Mouse (Mus musculus): ENCODE data around the gene Spred2. TPM values are rescaled to one million over a fixed set of nuclear protein-coding genes. Genes with fewer than 3 reads are reported as not detected.
A peak's percentile ranks its signal among the peaks of the same experiment; 100 is the strongest.

Gene Spred2
- polyA plus RNA-seq, 1 experiment from 2014 or later: 4.4 TPM

DNA sequence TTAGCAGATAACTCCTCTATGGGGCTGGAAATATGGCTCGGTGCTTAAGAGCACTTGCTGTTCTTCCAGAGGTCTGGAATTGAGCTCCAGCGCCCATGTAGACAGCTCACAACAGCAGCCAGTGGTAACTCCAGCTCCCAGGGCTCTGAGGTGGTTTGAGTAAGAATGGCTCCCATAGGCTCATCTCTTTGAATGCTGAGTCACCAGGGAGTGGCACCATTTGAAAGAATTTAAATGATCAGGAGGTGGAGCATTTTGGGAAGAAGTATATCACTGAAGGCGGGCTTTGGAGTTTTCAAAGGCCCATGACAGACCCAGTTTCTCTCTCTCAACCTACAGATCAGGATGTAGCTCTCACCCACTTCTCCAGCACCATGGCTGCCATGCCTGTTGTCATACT is 13.0 kb upstream of the Spred2 start:
- Histone ChIP-seq H3K9me3 (ENCODE audit: control insufficient read depth, low read length) (no peaks in the 10 kb centered on the region), H3K4me1 (ENCODE audit: control insufficient read depth, insufficient read depth, low read length) (no peaks in the 10 kb centered on the region), H3K36me3 (ENCODE audit: control insufficient read depth, insufficient read depth, low read length) (no peaks in the 10 kb centered on the region), H3K4me3 (ENCODE audit: low read length) (no peak overlapping the region), H3K4me2 (ENCODE audit: low read depth, low read length) (no peak overlapping the region), H3K9ac (ENCODE audit: low read depth, low read length) (no peak overlapping the region), H3K27ac (ENCODE audit: low read length) (no peak overlapping the region), H3K27me3 (replicated peaks; ENCODE audit: control insufficient read depth, insufficient read depth, low read length) (no peaks in the 10 kb centered on the region)
- WGBS: 84% methylated on average over 3 of the region's 3 CpGs
- ATAC-seq: no peak

DNA sequence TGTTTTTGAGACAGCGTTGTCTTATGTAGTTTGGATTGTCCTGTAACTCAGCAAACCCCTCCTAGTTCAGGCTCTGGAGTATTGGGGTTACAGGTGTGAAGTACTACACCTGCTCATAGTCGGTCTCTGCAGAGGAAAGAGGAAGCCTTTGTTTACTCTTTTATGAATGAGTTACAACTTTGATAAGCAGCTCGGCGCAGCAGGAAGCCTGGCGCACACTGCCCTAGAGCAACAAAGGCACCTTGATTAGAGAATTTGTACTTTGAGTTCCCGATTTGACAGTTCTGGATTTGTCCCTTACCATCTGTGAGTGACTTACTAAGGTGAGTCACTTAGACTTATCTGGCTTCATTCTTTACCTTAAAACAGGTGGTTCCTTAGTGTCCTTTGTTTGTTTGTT is 12.0 kb upstream of the Spred2 start:
- H3K27ac ChIP-seq (ENCODE audit: low read length): no peak overlapping the region
- WGBS: 55% methylated on average over 6 of the region's 6 CpGs
- no peaks in the 10 kb centered on the region for H3K36me3 ChIP-seq (ENCODE audit: control insufficient read depth, insufficient read depth, low read length)
- ATAC-seq: peak; percentile 95
- H3K9ac ChIP-seq (ENCODE audit: low read depth, low read length): no peak overlapping the region
- H3K4me1 ChIP-seq (ENCODE audit: control insufficient read depth, insufficient read depth, low read length): no peaks in the 10 kb centered on the region
- no peak overlapping the region for H3K4me2 ChIP-seq (ENCODE audit: low read depth, low read length)
- H3K4me3 ChIP-seq (ENCODE audit: low read length): no peak overlapping the region
- H3K27me3 ChIP-seq (replicated peaks; ENCODE audit: control insufficient read depth, insufficient read depth, low read length): no peaks in the 10 kb centered on the region
- no peaks in the 10 kb centered on the region for H3K9me3 ChIP-seq (ENCODE audit: control insufficient read depth, low read length)

DNA sequence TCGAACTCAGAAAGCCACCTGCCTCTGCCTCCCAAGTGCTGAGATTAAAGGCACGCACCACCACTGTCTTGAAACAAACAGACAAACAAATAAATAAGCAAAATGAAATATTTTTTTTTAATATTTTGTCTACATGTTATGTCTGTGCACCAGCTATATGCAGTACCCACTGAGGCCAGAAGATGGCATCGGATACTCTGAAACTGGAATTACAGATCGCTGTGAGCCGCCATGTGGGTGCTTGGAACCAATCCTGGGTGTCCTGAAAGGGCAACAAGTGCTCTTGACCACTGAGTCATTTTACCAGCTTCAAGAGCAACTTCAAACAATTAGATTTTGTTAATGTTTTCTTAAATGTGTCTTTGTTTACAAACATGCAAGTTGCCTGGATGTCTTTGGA is 11.5 kb upstream of the Spred2 start:
- Histone ChIP-seq H3K9ac (ENCODE audit: low read depth, low read length) (no peak overlapping the region), H3K9me3 (ENCODE audit: control insufficient read depth, low read length) (no peaks in the 10 kb centered on the region), H3K4me1 (ENCODE audit: control insufficient read depth, insufficient read depth, low read length) (no peaks in the 10 kb centered on the region), H3K36me3 (ENCODE audit: control insufficient read depth, insufficient read depth, low read length) (no peaks in the 10 kb centered on the region), H3K4me3 (ENCODE audit: low read length) (no peak overlapping the region), H3K4me2 (ENCODE audit: low read depth, low read length) (no peak overlapping the region), H3K27ac (ENCODE audit: low read length) (no peak overlapping the region), H3K27me3 (replicated peaks; ENCODE audit: control insufficient read depth, insufficient read depth, low read length) (no peaks in the 10 kb centered on the region)
- WGBS: 92% methylated on average over 5 of the region's 5 CpGs
- no peak for ATAC-seq

DNA sequence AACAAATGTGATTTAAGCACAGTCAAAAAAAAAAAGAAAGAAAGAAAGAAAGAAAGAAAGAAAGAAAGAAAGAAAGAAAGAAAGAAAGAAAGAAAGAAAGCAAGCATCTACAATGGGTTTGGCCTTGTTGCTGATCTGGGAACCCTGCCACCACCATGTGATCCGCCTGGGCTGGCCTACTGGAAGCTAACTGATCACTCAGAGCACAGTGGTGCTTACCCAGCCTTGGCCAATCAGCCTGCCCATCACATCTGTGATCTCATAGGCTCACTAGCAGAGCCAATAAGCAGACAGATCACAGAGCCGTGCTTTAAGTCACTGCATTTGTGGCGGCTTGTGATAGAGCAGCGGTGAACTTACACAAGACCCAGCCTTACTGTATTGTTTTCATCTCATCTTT is 10.4 kb upstream of the Spred2 start:
- Histone ChIP-seq H3K27me3 (replicated peaks; ENCODE audit: control insufficient read depth, insufficient read depth, low read length) (no peaks in the 10 kb centered on the region), H3K4me1 (ENCODE audit: control insufficient read depth, insufficient read depth, low read length) (peaks cover 2% of the 10 kb centered on the region; the same call in 1 of the 2 replicates), H3K4me2 (ENCODE audit: low read depth, low read length) (no peak overlapping the region), H3K36me3 (ENCODE audit: control insufficient read depth, insufficient read depth, low read length) (no peaks in the 10 kb centered on the region), H3K4me3 (ENCODE audit: low read length) (no peak overlapping the region), H3K9ac (ENCODE audit: low read depth, low read length) (no peak overlapping the region), H3K9me3 (ENCODE audit: control insufficient read depth, low read length) (no peaks in the 10 kb centered on the region), H3K27ac (ENCODE audit: low read length) (no peak overlapping the region)
- 93% methylated on average over 4 of the region's 4 CpGs for WGBS
- no peak for ATAC-seq

DNA sequence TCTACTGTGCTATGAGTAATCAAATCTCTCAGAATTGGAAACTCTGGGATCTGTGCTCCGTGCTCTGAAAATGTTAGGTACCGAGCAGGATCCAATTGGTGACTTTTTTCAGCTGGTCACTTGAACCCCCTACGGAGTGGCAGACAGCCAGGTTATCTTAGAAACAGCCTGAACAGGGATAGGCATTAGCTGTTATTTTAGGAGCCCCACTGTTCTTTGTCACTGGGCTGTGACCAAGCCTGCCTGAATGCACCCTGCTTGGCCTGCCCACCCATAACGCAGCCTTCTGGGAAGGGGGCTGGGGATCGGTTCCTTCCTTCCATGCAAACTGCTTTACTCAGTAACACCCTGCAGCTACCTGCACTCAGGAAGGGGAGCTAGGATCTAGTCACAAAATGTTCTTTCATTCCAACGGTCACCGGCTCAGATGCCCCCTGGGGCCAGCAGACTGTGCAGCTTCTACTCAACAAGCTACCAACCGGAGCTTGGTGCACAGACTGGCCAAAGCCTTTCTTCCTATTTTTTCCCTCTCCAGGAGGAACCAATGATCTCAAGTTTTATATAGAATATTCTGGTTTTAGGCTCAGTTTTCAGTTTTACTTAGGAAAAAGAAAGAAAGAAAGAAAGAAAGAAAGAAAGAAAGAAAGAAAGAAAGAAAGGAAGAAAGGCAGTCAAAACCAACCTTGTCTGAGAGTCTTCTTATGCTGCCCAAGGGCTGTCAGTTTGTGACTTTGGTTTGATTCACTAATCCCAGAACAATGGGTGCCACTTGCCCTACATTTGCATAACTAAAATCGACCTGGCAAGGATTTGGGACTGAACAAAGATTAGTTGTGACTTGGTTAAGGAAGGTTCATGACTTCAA is 6.6 kb upstream of the Spred2 start:
- peaks cover 3% of the 10 kb centered on the region; the same call in 1 of the 2 replicates for H3K4me1 ChIP-seq (ENCODE audit: control insufficient read depth, insufficient read depth, low read length)
- no peak overlapping the region for H3K9ac ChIP-seq (ENCODE audit: low read depth, low read length)
- H3K4me3 ChIP-seq (ENCODE audit: low read length): no peak overlapping the region
- no peaks in the 10 kb centered on the region for H3K9me3 ChIP-seq (ENCODE audit: control insufficient read depth, low read length)
- H3K27ac ChIP-seq (ENCODE audit: low read length): no peak overlapping the region
- ATAC-seq: no peak
- no peaks in the 10 kb centered on the region for H3K36me3 ChIP-seq (ENCODE audit: control insufficient read depth, insufficient read depth, low read length)
- no peak overlapping the region for H3K4me2 ChIP-seq (ENCODE audit: low read depth, low read length)
- no peaks in the 10 kb centered on the region for H3K27me3 ChIP-seq (replicated peaks; ENCODE audit: control insufficient read depth, insufficient read depth, low read length)
- WGBS: 66% methylated on average over 9 of the region's 9 CpGs

DNA sequence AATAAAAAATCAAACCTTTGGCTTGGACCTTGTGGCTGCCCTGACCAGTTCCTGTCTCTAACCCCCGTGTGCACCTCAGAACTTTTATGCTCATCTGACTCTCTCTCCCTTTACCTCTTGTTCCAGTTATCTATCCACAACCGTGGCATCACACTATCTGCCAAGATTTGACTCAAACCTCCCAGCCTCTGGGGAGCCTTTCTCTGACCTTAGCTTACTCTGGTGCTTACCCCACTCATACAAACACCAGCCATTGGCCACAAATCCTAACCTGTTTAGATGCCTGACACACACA is 6.0 kb upstream of the Spred2 start:
- H3K4me1 ChIP-seq (ENCODE audit: control insufficient read depth, insufficient read depth, low read length): peaks cover 3% of the 10 kb centered on the region; the same call in 1 of the 2 replicates
- H3K9ac ChIP-seq (ENCODE audit: low read depth, low read length): no peak overlapping the region
- ATAC-seq: no peak
- no peaks in the 10 kb centered on the region for H3K27me3 ChIP-seq (replicated peaks; ENCODE audit: control insufficient read depth, insufficient read depth, low read length)
- H3K36me3 ChIP-seq (ENCODE audit: control insufficient read depth, insufficient read depth, low read length): no peaks in the 10 kb centered on the region
- H3K4me3 ChIP-seq (ENCODE audit: low read length): no peak overlapping the region
- H3K4me2 ChIP-seq (ENCODE audit: low read depth, low read length): no peak overlapping the region
- 50% methylated on average over 2 of the region's 2 CpGs for WGBS
- H3K9me3 ChIP-seq (ENCODE audit: control insufficient read depth, low read length): no peaks in the 10 kb centered on the region
- no peak overlapping the region for H3K27ac ChIP-seq (ENCODE audit: low read length)

DNA sequence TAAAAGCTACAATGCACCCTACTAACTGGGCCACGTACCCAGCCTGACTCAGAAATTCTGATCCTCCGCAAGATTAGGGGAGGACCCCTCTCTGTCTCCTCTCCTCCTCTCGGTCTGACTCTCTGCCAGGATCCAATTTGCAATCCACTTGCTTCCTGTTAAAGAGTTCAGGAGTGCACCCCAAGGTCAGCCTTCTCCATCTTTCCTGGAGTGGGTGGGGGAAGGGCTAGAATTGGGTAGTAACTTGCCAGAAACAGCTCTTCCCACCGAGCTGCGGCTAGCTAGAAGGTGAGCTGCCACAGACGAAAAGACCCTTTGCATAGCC is 4.8 kb upstream of the Spred2 start:
- no peaks in the 10 kb centered on the region for H3K27me3 ChIP-seq (replicated peaks; ENCODE audit: control insufficient read depth, insufficient read depth, low read length)
- peak overlapping the region; percentile 59 for H3K4me2 ChIP-seq (ENCODE audit: low read depth, low read length)
- WGBS: 2% methylated on average over 6 of the region's 6 CpGs
- peak overlapping the region; percentile 95 for H3K27ac ChIP-seq (ENCODE audit: low read length)
- H3K36me3 ChIP-seq (ENCODE audit: control insufficient read depth, insufficient read depth, low read length): no peaks in the 10 kb centered on the region
- peak; percentile 16 for ATAC-seq
- H3K4me3 ChIP-seq (ENCODE audit: low read length): peak overlapping the region; percentile 78
- H3K9me3 ChIP-seq (ENCODE audit: control insufficient read depth, low read length): no peaks in the 10 kb centered on the region
- H3K4me1 ChIP-seq (ENCODE audit: control insufficient read depth, insufficient read depth, low read length): peaks cover 3% of the 10 kb centered on the region; the same call in 1 of the 2 replicates
- peak overlapping the region; percentile 85 for H3K9ac ChIP-seq (ENCODE audit: low read depth, low read length)

DNA sequence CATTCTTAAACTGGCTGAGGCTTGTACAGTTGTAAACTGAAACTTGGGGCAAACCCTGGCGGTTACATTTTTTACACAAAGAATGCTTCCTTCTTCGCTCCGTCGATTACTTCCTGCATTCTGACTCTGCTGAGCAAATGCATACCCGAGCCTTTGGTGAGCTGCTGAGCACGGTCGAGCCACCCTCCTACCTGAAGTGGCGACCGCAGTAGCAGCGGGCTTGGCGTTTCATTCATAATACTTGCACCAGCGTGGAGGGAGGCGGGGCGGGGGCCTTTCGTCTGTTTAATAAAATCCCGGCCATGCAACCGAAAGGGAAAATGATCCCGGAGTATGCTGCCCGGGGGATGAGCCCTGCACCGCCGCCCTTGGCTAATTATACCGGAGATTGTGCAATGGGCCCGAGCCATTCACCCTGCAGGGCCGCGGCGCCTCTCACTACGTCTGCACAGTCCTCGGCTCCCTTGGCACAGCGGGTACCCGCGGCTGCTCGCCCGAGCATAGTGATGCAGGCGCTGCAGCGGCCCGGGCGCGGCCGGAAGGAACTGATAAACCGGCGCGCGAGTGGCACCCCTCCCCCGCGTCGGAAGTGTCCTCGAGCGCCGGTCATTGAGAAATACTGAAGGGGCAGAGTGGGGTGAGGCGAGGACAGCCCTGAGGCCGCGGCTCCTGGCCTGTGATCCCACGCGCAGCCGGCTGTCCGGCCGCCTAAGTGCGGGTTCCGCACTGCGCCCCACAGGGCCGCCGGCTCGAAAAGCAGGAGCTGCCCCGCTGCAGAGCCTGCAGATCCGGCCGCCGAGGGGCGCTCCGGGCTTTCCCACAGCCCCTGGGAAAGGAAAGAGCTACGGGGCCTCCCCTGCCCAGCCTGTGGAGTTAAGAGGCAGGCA is 4.1 kb upstream of the Spred2 start:
- WGBS: under 1% methylated on average over 70 of the region's 70 CpGs

DNA sequence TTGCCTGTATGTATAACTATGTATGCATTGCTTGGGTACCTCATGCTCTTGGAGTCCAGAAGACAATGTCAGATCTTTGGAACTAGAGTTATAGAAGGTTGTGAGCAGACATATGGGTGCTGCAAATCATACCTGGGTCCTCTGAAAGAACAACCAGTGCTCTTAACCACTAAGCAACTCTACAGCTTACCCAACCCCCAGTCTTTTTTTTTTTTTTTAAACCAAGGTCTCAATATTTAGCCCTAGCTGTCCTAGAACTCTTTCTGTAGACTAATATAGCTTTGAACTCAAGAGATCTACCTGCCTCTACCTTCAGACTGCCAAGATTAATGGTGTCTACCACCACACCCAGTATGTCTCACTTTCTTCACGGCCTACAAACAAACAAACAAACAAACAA is 2.5 kb upstream of the Spred2 start:
- Histone ChIP-seq H3K9ac (ENCODE audit: low read depth, low read length) (no peak overlapping the region), H3K4me1 (ENCODE audit: control insufficient read depth, insufficient read depth, low read length) (peaks cover 12% of the 10 kb centered on the region), H3K36me3 (ENCODE audit: control insufficient read depth, insufficient read depth, low read length) (no peaks in the 10 kb centered on the region), H3K9me3 (ENCODE audit: control insufficient read depth, low read length) (no peaks in the 10 kb centered on the region), H3K4me3 (ENCODE audit: low read length) (no peak overlapping the region), H3K4me2 (ENCODE audit: low read depth, low read length) (no peak overlapping the region), H3K27ac (ENCODE audit: low read length) (no peak overlapping the region), H3K27me3 (replicated peaks; ENCODE audit: control insufficient read depth, insufficient read depth, low read length) (no peaks in the 10 kb centered on the region)
- WGBS: 88% methylated on average over 1 of the region's 1 CpGs
- no peak for ATAC-seq

More for the DNA sequence above, 4.1 kb upstream of the Spred2 start:
- Histone ChIP-seq H3K4me2 (ENCODE audit: low read depth, low read length) (peak overlapping the region; percentile 59), H3K27ac (ENCODE audit: low read length) (peak overlapping the region; percentile 95), H3K4me1 (ENCODE audit: control insufficient read depth, insufficient read depth, low read length) (peaks cover 3% of the 10 kb centered on the region; the same call in 1 of the 2 replicates), H3K27me3 (replicated peaks; ENCODE audit: control insufficient read depth, insufficient read depth, low read length) (no peaks in the 10 kb centered on the region), H3K9me3 (ENCODE audit: control insufficient read depth, low read length) (no peaks in the 10 kb centered on the region), H3K36me3 (ENCODE audit: control insufficient read depth, insufficient read depth, low read length) (no peaks in the 10 kb centered on the region), H3K4me3 (ENCODE audit: low read length) (peak overlapping the region; percentile 78), H3K9ac (ENCODE audit: low read depth, low read length) (peak overlapping the region; percentile 85)
- peak; percentile 83 for ATAC-seq

All from intestine, embryonic 16.5 days (tissue).